Mouse (Mus musculus): ENCODE results near the gene Ppp6r1.
"Not testable (repeated sequence)": the region's sequence is repeated elsewhere in the genome, so short reads cannot be mapped to it uniquely, and the experiment has no call there.

Gene Ppp6r1

GRCm38 (mm10) chr7:4619979-4620378 lies 38.8 kb downstream of the Ppp6r1 start:
- no peak for DNase-seq (ENCODE audit: low read depth, low spot score)

GRCm38 (mm10) chr7:4613740-4614403 lies 44.9 kb downstream of the Ppp6r1 start:
- DNase-seq (ENCODE audit: low read depth, low spot score) = no peak

GRCm38 (mm10) chr7:4612956-4613355 lies 45.9 kb downstream of the Ppp6r1 start:
- no peak for DNase-seq (ENCODE audit: low read depth, low spot score)

GRCm38 (mm10) chr7:4612386-4612785 lies 46.4 kb downstream of the Ppp6r1 start:
- DNase-seq (ENCODE audit: low read depth, low spot score) = no peak

GRCm38 (mm10) chr7:4611921-4612341 lies 46.9 kb downstream of the Ppp6r1 start:
- no peak for DNase-seq (ENCODE audit: low read depth, low spot score)

GRCm38 (mm10) chr7:4611511-4611910 lies 47.3 kb downstream of the Ppp6r1 start:
- DNase-seq (ENCODE audit: low read depth, low spot score) = no peak

GRCm38 (mm10) chr7:4608002-4608401 lies 50.8 kb downstream of the Ppp6r1 start:
- no peak for DNase-seq (ENCODE audit: low read depth, low spot score)

- DNase-seq (ENCODE audit: low read depth, low spot score) = no peak
Observed at GRCm38 (mm10) chr7:4603873-4604272, 54.9 kb downstream of the Ppp6r1 start, which contains the start of gene Ptprh. Gene Ptprh, minus strand, starts transcription at chr7:4604041.

- DNase-seq (ENCODE audit: low read depth, low spot score) = no peak
Observed at GRCm38 (mm10) chr7:4602969-4603368, 55.9 kb downstream of the Ppp6r1 start.

GRCm38 (mm10) chr7:4597046-4597445 lies 61.8 kb downstream of the Ppp6r1 start:
- DNase-seq (ENCODE audit: low read depth, low spot score) = not testable (repeated sequence)
